Mouse (Mus musculus): ENCODE data around the gene Pagr1b. TPM values are rescaled to one million over a fixed set of nuclear protein-coding genes. Genes with fewer than 3 reads are reported as not detected.

The Pagr1b gene
- total RNA-seq, 2 experiments from 2014 or later: 0.94 TPM; not detected in 1

- no peak for DNase-seq (ENCODE audit: extremely low spot score in 1 of 2, low spot score in 2 of 2)
Measured at GRCm38 (mm10) chr7:127009307-127010085, 6.8 kb downstream of the Pagr1b start.

GRCm38 (mm10) chr7:127008239-127009019 is 7.9 kb downstream of the Pagr1b start:
- peak in 1 of 2 experiments; percentile 65 for DNase-seq (ENCODE audit: extremely low spot score in 1 of 2, low spot score in 2 of 2)
- intact Hi-C loops (cut with DNase I): no loop called here

More at GRCm38 (mm10) chr7:127009307-127010085, 6.8 kb downstream of the Pagr1b start:
- intact Hi-C loops (cut with DNase I): no loop called here

- intact Hi-C loops (cut with DNase I): no loop called here
Measured at GRCm38 (mm10) chr7:127007313-127008024, 8.8 kb downstream of the Pagr1b start.

GRCm38 (mm10) chr7:127004122-127004875 is 12.0 kb downstream of the Pagr1b start:
- no peak for DNase-seq (ENCODE audit: extremely low spot score in 1 of 2, low spot score in 2 of 2)
- intact Hi-C loops (cut with DNase I): no loop called here

More at GRCm38 (mm10) chr7:127007313-127008024, 8.8 kb downstream of the Pagr1b start:
- no peak for DNase-seq (ENCODE audit: extremely low spot score in 1 of 2, low spot score in 2 of 2)

- intact Hi-C loops (cut with DNase I): no loop called here
- DNase-seq (ENCODE audit: extremely low spot score in 1 of 2, low spot score in 2 of 2): no peak
Measured at GRCm38 (mm10) chr7:127003620-127004019, 12.7 kb downstream of the Pagr1b start.

- intact Hi-C loops (cut with DNase I): no loop called here
Measured at GRCm38 (mm10) chr7:126999568-126999967, 16.7 kb downstream of the Pagr1b start.

GRCm38 (mm10) chr7:126996449-126996848 is 19.8 kb downstream of the Pagr1b start:
- no peak for DNase-seq (ENCODE audit: extremely low spot score in 1 of 2, low spot score in 2 of 2)
- intact Hi-C loops (cut with DNase I): no loop called here

More at GRCm38 (mm10) chr7:126999568-126999967, 16.7 kb downstream of the Pagr1b start:
- no peak for DNase-seq (ENCODE audit: extremely low spot score in 1 of 2, low spot score in 2 of 2)

- no peak for DNase-seq (ENCODE audit: extremely low spot score in 1 of 2, low spot score in 2 of 2)
- intact Hi-C loops (cut with DNase I): no loop called here
Measured at GRCm38 (mm10) chr7:126988816-126989215, 27.5 kb downstream of the Pagr1b start.

GRCm38 (mm10) chr7:126986319-126986718 is 30.0 kb downstream of the Pagr1b start:
- intact Hi-C loops (cut with DNase I): no loop called here
- DNase-seq (ENCODE audit: extremely low spot score in 1 of 2, low spot score in 2 of 2): peak in 1 of 2 experiments; percentile 61

- intact Hi-C loops (cut with DNase I): no loop called here
- DNase-seq (ENCODE audit: extremely low spot score in 1 of 2, low spot score in 2 of 2): no peak
Measured at GRCm38 (mm10) chr7:126984667-126985444, 31.4 kb downstream of the Pagr1b start.

GRCm38 (mm10) chr7:126983113-126983512 is 33.2 kb downstream of the Pagr1b start:
- no peak for DNase-seq (ENCODE audit: extremely low spot score in 1 of 2, low spot score in 2 of 2)
- intact Hi-C loops (cut with DNase I): no loop called here

- DNase-seq (ENCODE audit: extremely low spot score in 1 of 2, low spot score in 2 of 2): no peak
- intact Hi-C loops (cut with DNase I): no loop called here
Measured at GRCm38 (mm10) chr7:126982054-126982453, 34.2 kb downstream of the Pagr1b start.

- intact Hi-C loops (cut with DNase I): no loop called here
Measured at GRCm38 (mm10) chr7:126981601-126982000, 34.7 kb downstream of the Pagr1b start.

GRCm38 (mm10) chr7:126978841-126979240 is 37.4 kb downstream of the Pagr1b start:
- intact Hi-C loops (cut with DNase I): loop anchor here (5.0 kb wide), 1 partner anchor 38 kb away; the partner anchor contains the start of genes Pagr1a and Pagr1b
- no peak for DNase-seq (ENCODE audit: extremely low spot score in 1 of 2, low spot score in 2 of 2)

More at GRCm38 (mm10) chr7:126981601-126982000, 34.7 kb downstream of the Pagr1b start:
- no peak for DNase-seq (ENCODE audit: extremely low spot score in 1 of 2, low spot score in 2 of 2)

GRCm38 (mm10) chr7:126976878-126977459 is 39.3 kb downstream of the Pagr1b start:
- no peak for DNase-seq (ENCODE audit: extremely low spot score in 1 of 2, low spot score in 2 of 2)
- intact Hi-C loops (cut with DNase I): loop anchor here (5.0 kb wide), 1 partner anchor 40 kb away; the partner anchor contains the start of genes Pagr1a and Pagr1b

- DNase-seq (ENCODE audit: extremely low spot score in 1 of 2, low spot score in 2 of 2): peak; percentile 93 to 98
- intact Hi-C loops (cut with DNase I): loop anchor here (5.0 kb wide), 1 partner anchor 41 kb away; the partner anchor contains the start of genes Pagr1a and Pagr1b
Measured at GRCm38 (mm10) chr7:126975950-126976866, 40.1 kb downstream of the Pagr1b start, which contains the start of gene Cdiptos. Cdiptos (minus strand) TSS chr7:126976098.

GRCm38 (mm10) chr7:126975893-126975949 is 40.6 kb downstream of the Pagr1b start, which contains the start of gene Cdipt:
Cdipt (plus strand) TSS chr7:126975914.
- no peak for DNase-seq (ENCODE audit: extremely low spot score in 1 of 2, low spot score in 2 of 2)
- intact Hi-C loops (cut with DNase I): loop anchor here (5.0 kb wide), 1 partner anchor 42 kb away; the partner anchor contains the start of genes Pagr1a and Pagr1b
